Mouse (Mus musculus) olfactory bulb, adult 2 months (tissue): ENCODE data around the gene Med11. TPM values are rescaled to one million over a fixed set of nuclear protein-coding genes. Genes with fewer than 3 reads are reported as not detected.

Experiments used
- H3K27ac ChIP-seq: fragments of 200-500 bp; 2 replicates; pipeline ENCODE4 v1.5.1; 2012; ENCODE audit warnings: low read depth, low read length; ENCODE audit not compliant: insufficient read depth
- H3K4me1 ChIP-seq: fragments of 200-500 bp; 2 replicates; pipeline ENCODE4 v1.6.1; 2012; ENCODE audit warnings: low read length; ENCODE audit not compliant: control insufficient read depth, insufficient read depth
- H3K4me3 ChIP-seq: fragments of 200-500 bp; 2 replicates; pipeline ENCODE4 v1.5.1; 2012; ENCODE audit warnings: mild to moderate bottlenecking, low read depth, low read length, moderate library complexity; ENCODE audit not compliant: insufficient read depth
- CTCF ChIP-seq: fragments of 200-500 bp; IDR thresholded peaks from 2 replicates; pipeline ENCODE4 v1.5.1; 2012; ENCODE audit warnings: low read depth, mild to moderate bottlenecking, low read length, moderate library complexity; ENCODE audit not compliant: insufficient read depth
- POLR2A ChIP-seq: fragments of 200-500 bp; IDR thresholded peaks from 2 replicates; pipeline ENCODE4 v1.6.1; 2012; ENCODE audit warnings: mild to moderate bottlenecking, low read depth, low read length, moderate library complexity; ENCODE audit not compliant: insufficient read depth
- WGBS: fragments of 180-500 bp; shearing (Covaris S2); methylation state at CpG from one replicate; pipeline ENCODE4 v1.1.7; 2018; 5-methylcytosine and 5-hydroxymethylcytosine counted together
- polyA plus RNA-seq: library from polyadenylated mRNA; stranded (reverse); fragments of >200 nt; gene quantifications from 2 replicates; pipeline ENCODE4 v1.2.4, GENCODE M21; 2012; ENCODE audit warnings: low replicate concordance; ENCODE audit not compliant: missing spikeins, insufficient read depth, insufficient read length

The Med11 gene
- polyA plus RNA-seq, 1 experiment: not detected

- H3K4me3 ChIP-seq: no peak overlapping the region
Observed at GRCm38 (mm10) chr11:70441882-70442281, 9.8 kb upstream of the Med11 start.

GRCm38 (mm10) chr11:70443964-70444363 is 7.8 kb upstream of the Med11 start:
- no peaks in the 10 kb centered on the region for H3K4me1 ChIP-seq
- no peak overlapping the region for H3K27ac ChIP-seq
- WGBS: 79% methylated on average over 3 of the region's 3 CpGs
- TF ChIP-seq POLR2A (no peak), CTCF (no peak)
- no peak overlapping the region for H3K4me3 ChIP-seq

More at GRCm38 (mm10) chr11:70441882-70442281, 9.8 kb upstream of the Med11 start:
- Histone ChIP-seq H3K27ac (no peak overlapping the region), H3K4me1 (no peaks in the 10 kb centered on the region)
- TF ChIP-seq CTCF: no peak
- TF ChIP-seq POLR2A: no peak
- WGBS: 91% methylated on average over 7 of the region's 7 CpGs

GRCm38 (mm10) chr11:70444667-70445066 is 7.1 kb upstream of the Med11 start:
- H3K27ac ChIP-seq: no peak overlapping the region
- 74% methylated on average over 6 of the region's 6 CpGs for WGBS
- TF ChIP-seq POLR2A (no peak), CTCF (no peak)
- H3K4me1 ChIP-seq: no peaks in the 10 kb centered on the region
- H3K4me3 ChIP-seq: no peak overlapping the region

- Histone ChIP-seq H3K27ac (no peak overlapping the region), H3K4me1 (no peaks in the 10 kb centered on the region), H3K4me3 (no peak overlapping the region)
- WGBS: 54% methylated on average over 3 of the region's 3 CpGs
- TF ChIP-seq POLR2A (no peak), CTCF (no peak)
Observed at GRCm38 (mm10) chr11:70446756-70447155, 5.0 kb upstream of the Med11 start.

- Histone ChIP-seq H3K27ac (no peak overlapping the region), H3K4me1 (no peaks in the 10 kb centered on the region), H3K4me3 (no peak overlapping the region)
- TF ChIP-seq POLR2A (no peak), CTCF (no peak)
- 73% methylated on average over 1 of the region's 1 CpGs for WGBS
Observed at GRCm38 (mm10) chr11:70447373-70447772, 4.3 kb upstream of the Med11 start.

- 82% methylated on average over 2 of the region's 2 CpGs for WGBS
- no peak overlapping the region for H3K4me3 ChIP-seq
- no peak overlapping the region for H3K27ac ChIP-seq
- peaks cover 3% of the 10 kb centered on the region; the same call in 1 of the 2 replicates for H3K4me1 ChIP-seq
- no peak for TF ChIP-seq POLR2A
- no peak for TF ChIP-seq CTCF
Observed at GRCm38 (mm10) chr11:70450926-70451325, 793 bp upstream of the Med11 start.

- peaks cover 3% of the 10 kb centered on the region; the same call in 1 of the 2 replicates for H3K4me1 ChIP-seq
- H3K4me3 ChIP-seq: no peak overlapping the region
- no peak overlapping the region for H3K27ac ChIP-seq
- no peak for TF ChIP-seq POLR2A
- TF ChIP-seq CTCF: no peak
- 92% methylated on average over 9 of the region's 9 CpGs for WGBS
Observed at GRCm38 (mm10) chr11:70453261-70454044, 1.7 kb downstream of the Med11 start.

- TF ChIP-seq CTCF (no peak), POLR2A (no peak)
- Histone ChIP-seq H3K27ac (no peak within 1 kb of the TSS), H3K4me1 (peaks cover 8% of the 10 kb centered on the region), H3K4me3 (peak within 1 kb of the TSS; percentile 48)
- WGBS: 21% methylated on average over 32 of the region's 32 CpGs
Observed at GRCm38 (mm10) chr11:70458688-70459600, 7.2 kb downstream of the Med11 start, which contains the start of gene Zmynd15. Gene Zmynd15, plus strand, starts transcription at chr11:70459433.

GRCm38 (mm10) chr11:70459601-70460101 is 7.9 kb downstream of the Med11 start, which contains the start of gene Cxcl16:
Gene Cxcl16, minus strand, starts transcription at chr11:70459984.
- Histone ChIP-seq H3K4me3 (peak within 1 kb of the TSS; percentile 48), H3K27ac (no peak within 1 kb of the TSS), H3K4me1 (peaks cover 8% of the 10 kb centered on the region)
- 8% methylated on average over 30 of the region's 30 CpGs for WGBS
- no peak for TF ChIP-seq POLR2A
- no peak for TF ChIP-seq CTCF
